Mouse (Mus musculus): ENCODE results near the gene Selenov. TPM values are rescaled to one million over a fixed set of nuclear protein-coding genes. Genes with fewer than 3 reads are reported as not detected.

Selenov gene
- not detected in 2 replicates for polyA plus RNA-seq (2012; rRNA removed)

GRCm38 (mm10) chr7:28290638-28291590 lies at the start of gene Selenov:
TSS of gene Selenov (minus strand) at chr7:28291186.

GRCm38 (mm10) chr7:28338108-28338998 lies 47.4 kb upstream of the Selenov start, which contains the start of gene Supt5:
TSS of gene Supt5 (minus strand) at chr7:28338746.

GRCm38 (mm10) chr7:28311926-28312543 lies 21.0 kb upstream of the Selenov start, which contains the start of gene Timm50:
TSS of gene Timm50 (minus strand) at chr7:28312072.

GRCm38 (mm10) chr7:28301616-28302433 lies 10.8 kb upstream of the Selenov start, which contains the start of gene Dll3:
TSS of gene Dll3 (minus strand) at chr7:28302238.

GRCm38 (mm10) chr7:28277615-28278278 lies 13.2 kb downstream of the Selenov start, which contains the start of gene Eid2b:
TSS of gene Eid2b (plus strand) at chr7:28277739.

GRCm38 (mm10) chr7:28267129-28268041 lies 23.6 kb downstream of the Selenov start, which contains the start of gene Eid2:
TSS of gene Eid2 (plus strand) at chr7:28267881.

Other genes with a start within 250 kb of the Selenov start
- gene Psmc4, start 241.1 kb downstream of the Selenov start, polyA plus RNA-seq (2012; rRNA removed): 92.8 and 103 TPM in 2 replicates
- under 0.01 and 0.01 TPM in 2 replicates for gene Fcgbp, start 219.9 kb downstream of the Selenov start, polyA plus RNA-seq (2012; rRNA removed)
- not detected in 2 replicates for gene 9530053A07Rik, start 161.7 kb downstream of the Selenov start, polyA plus RNA-seq (2012; rRNA removed)
- 230 and 235 TPM in 2 replicates for gene Fbl, start 121.5 kb downstream of the Selenov start, polyA plus RNA-seq (2012; rRNA removed)
- gene Dyrk1b, start 111.7 kb downstream of the Selenov start, polyA plus RNA-seq (2012; rRNA removed): 2.2 and 2.4 TPM in 2 replicates
- 2.3 and 2.6 TPM in 2 replicates for gene Eid2, start 23.3 kb downstream of the Selenov start, polyA plus RNA-seq (2012; rRNA removed)
- gene Eid2b, start 13.4 kb downstream of the Selenov start, polyA plus RNA-seq (2012; rRNA removed): 1.6 and 1.8 TPM in 2 replicates
- gene Dll3, start 11.1 kb upstream of the Selenov start, polyA plus RNA-seq (2012; rRNA removed): 0.02 and 0.06 TPM in 2 replicates
- 44.7 and 49.9 TPM in 2 replicates for gene Timm50, start 20.9 kb upstream of the Selenov start, polyA plus RNA-seq (2012; rRNA removed)
- gene Supt5, start 47.6 kb upstream of the Selenov start, polyA plus RNA-seq (2012; rRNA removed): 28.8 and 30.6 TPM in 2 replicates
- gene Rps16, start 59.5 kb upstream of the Selenov start, polyA plus RNA-seq (2012; rRNA removed): 1,090 and 1,213 TPM in 2 replicates
- gene Plekhg2, start 81.4 kb upstream of the Selenov start, polyA plus RNA-seq (2012; rRNA removed): 2.6 and 3.3 TPM in 2 replicates
- 3.9 and 4.4 TPM in 2 replicates for gene Zfp36, start 89.1 kb upstream of the Selenov start, polyA plus RNA-seq (2012; rRNA removed)
- gene Med29, start 101.5 kb upstream of the Selenov start, polyA plus RNA-seq (2012; rRNA removed): 18.2 and 20.2 TPM in 2 replicates
- gene Paf1, start 101.8 kb upstream of the Selenov start, polyA plus RNA-seq (2012; rRNA removed): 42.3 and 55.3 TPM in 2 replicates
- gene Gmfg, start 146.3 kb upstream of the Selenov start, polyA plus RNA-seq (2012; rRNA removed): 23.6 and 26.2 TPM in 2 replicates
- 0.38 and 0.40 TPM in 2 replicates for gene Lrfn1, start 160.8 kb upstream of the Selenov start, polyA plus RNA-seq (2012; rRNA removed)
- gene Ifnl2, start 219.3 kb upstream of the Selenov start, polyA plus RNA-seq (2012; rRNA removed): not detected in 2 replicates
- gene Ifnl3, start 231.7 kb upstream of the Selenov start, polyA plus RNA-seq (2012; rRNA removed): not detected in 2 replicates
- gene Sycn, start 249.7 kb upstream of the Selenov start, polyA plus RNA-seq (2012; rRNA removed): 0.09 and 0.10 TPM in 2 replicates

Measured in liver, embryonic 14 days (tissue).